Mouse (Mus musculus) frontal cortex, postnatal 36 days (tissue): Measurements from ENCODE around the gene St13.

Experiments
- DNase-seq, 2 experiments: peaks; one replicate each; pipeline ENCODE4 v3.0.0; 2022; ENCODE audit warnings: low spot score in 2 of 2

Gene St13

DNA sequence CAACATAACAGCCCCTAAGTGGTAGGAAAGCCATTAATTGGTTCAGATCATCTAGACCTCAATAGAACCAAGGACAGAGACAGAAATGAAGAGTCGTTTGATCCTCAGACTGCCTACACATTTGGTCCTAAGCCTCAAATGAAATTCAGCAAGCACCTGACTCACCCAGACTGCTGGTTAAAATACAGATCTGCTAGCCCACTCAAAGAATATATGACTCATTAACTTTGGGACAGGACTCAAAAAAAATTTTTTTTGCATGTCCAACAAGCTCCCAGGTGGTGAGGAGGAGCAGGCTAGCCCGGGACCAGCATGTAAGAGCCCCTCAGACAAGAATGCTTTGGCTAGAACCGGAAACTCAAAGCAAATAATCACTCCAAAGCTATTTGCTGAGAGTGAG is 79.7 kb downstream of the St13 start:
- DNase-seq, result peak in 1 of 2 experiments; percentile 35

DNA sequence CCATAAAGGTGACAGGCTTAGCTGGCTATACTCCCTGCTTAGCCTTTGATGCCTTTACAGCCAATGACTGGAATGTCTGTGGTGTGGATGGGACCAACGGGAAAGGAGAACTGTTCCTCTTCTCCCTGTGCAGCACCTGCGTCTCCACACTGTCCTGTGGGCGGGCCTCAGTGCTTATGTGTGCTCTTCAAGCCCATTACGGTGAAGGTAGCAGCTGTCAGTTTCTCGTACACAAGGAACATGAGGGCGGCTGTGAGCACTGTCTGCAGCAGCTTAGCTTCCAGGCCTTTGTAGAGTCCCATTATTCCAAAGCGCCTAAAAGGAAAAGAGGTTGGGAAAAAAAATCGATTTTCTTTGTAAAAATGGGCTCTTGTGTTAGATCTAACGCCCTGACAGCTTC is 80.4 kb downstream of the St13 start:
- DNase-seq, result no peak

DNA sequence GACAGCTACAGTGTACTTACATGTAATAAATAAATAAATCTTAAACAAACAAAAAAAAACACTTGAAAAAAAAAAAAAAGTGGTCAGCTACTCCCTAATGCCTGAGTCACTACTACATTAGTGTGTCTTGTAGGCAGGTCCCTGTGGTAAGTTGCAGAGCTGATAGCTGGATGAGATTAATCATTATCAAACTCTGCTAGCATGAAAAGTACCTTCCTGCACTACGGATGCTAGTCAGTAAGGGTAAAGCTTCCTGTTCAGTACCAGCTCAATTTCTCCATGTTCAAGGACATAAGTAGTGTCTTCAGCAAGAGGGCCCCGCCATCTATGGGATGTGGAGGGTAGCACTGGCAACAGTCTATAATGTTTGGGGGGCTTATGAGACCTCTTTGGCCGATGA is 85.9 kb downstream of the St13 start:
- no peak for DNase-seq
